Mouse (Mus musculus): ENCODE measurements around the gene Aifm3.

DNA sequence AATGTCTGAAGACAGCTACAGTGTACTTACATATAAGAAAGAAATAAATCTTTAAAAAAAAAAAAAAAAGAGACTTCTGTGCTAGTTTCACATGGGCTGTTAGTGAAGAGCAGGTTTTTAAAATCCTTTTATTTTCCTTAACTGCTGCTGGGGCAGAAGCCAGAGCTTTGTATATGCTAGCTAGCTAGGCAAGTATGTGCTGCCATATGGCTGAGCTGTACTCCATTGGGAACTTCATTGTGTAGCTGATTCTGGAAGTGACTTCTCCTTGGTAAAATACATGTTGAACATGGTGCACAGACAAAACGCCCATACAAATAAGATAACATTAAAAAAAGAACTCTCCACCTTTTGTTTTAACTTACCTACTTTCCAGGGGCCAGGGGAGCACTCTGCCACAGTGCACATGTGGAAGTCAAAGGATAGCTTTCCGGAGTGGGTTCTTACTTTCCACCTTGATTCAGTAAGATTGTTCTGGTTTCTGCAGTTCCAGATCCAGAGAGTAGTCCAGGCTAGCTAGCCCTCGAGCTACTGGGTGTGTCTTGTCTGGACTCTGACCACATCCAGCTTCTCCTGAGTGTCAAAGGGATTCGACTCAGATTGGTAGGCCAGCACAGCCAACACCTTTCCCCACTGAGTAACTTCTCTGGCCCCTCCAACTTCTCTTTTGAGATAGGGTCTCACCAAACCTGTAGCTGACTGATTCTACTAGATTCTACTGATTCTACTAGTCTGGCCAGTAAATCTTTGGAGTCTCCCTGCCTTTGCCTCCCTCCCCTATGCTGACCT is 22.3 kb upstream of the Aifm3 start:
- TF ChIP-seq CTCF (IDR thresholded peaks at IDR 0.05; ENCODE audit: insufficient read depth, low read length) (no peak), POLR2A (IDR thresholded peaks at IDR 0.05; ENCODE audit: borderline replicate concordance, extremely low read depth, low read depth, low read length) (no peak)

Data from lung, adult 2 months (tissue).